Mouse (Mus musculus): ENCODE data around the gene Eya3. TPM values are rescaled to one million over a fixed set of nuclear protein-coding genes. Genes with fewer than 3 reads are reported as not detected.

Gene Eya3
- polyA plus RNA-seq, 1 experiment from 2014 or later: 24.7 TPM

GRCm38 (mm10) chr4:132647439-132647838 lies 8.7 kb downstream of the Eya3 start:
- no peak overlapping the region for H3K9ac ChIP-seq
- 74% methylated on average over 7 of the region's 7 CpGs for WGBS
- H3K36me3 ChIP-seq: no peaks in the 10 kb centered on the region
- no peaks in the 10 kb centered on the region for H3K27me3 ChIP-seq
- no peaks in the 10 kb centered on the region; the same call in 1 of the 2 replicates for H3K4me1 ChIP-seq
- H3K4me3 ChIP-seq (replicated peaks): no peak overlapping the region
- H3K9me3 ChIP-seq (replicated peaks): no peaks in the 10 kb centered on the region
- H3K27ac ChIP-seq (replicated peaks): no peak overlapping the region
- ATAC-seq (ENCODE audit: insufficient number of reproducible peaks, low FRiP score, low TSS enrichment, low read depth): no peak
- no peak overlapping the region for H3K4me2 ChIP-seq (replicated peaks)

- no peak for ATAC-seq (ENCODE audit: insufficient number of reproducible peaks, low FRiP score, low TSS enrichment, low read depth)
These were observed 10.6 kb downstream of the Eya3 start for GRCm38 (mm10) chr4:132649271-132649999.

GRCm38 (mm10) chr4:132652842-132653241 lies 14.1 kb downstream of the Eya3 start:
- ATAC-seq (ENCODE audit: insufficient number of reproducible peaks, low FRiP score, low TSS enrichment, low read depth): 0 out of 2 replicates have a peak, but pooled peaks have one; percentile 43
- H3K9ac ChIP-seq: no peak overlapping the region
- H3K27ac ChIP-seq (replicated peaks): no peak overlapping the region
- H3K36me3 ChIP-seq: no peaks in the 10 kb centered on the region
- WGBS: 18% methylated on average over 4 of the region's 4 CpGs
- H3K9me3 ChIP-seq (replicated peaks): no peaks in the 10 kb centered on the region
- no peak overlapping the region for H3K4me3 ChIP-seq (replicated peaks)
- H3K27me3 ChIP-seq: no peaks in the 10 kb centered on the region
- H3K4me2 ChIP-seq (replicated peaks): no peak overlapping the region
- peaks cover 4% of the 10 kb centered on the region; the same call in 1 of the 2 replicates for H3K4me1 ChIP-seq

More at GRCm38 (mm10) chr4:132649271-132649999, 10.6 kb downstream of the Eya3 start:
- no peaks in the 10 kb centered on the region for H3K27me3 ChIP-seq
- H3K4me2 ChIP-seq (replicated peaks): no peak overlapping the region
- no peaks in the 10 kb centered on the region for H3K9me3 ChIP-seq (replicated peaks)
- WGBS: 69% methylated on average over 6 of the region's 6 CpGs
- H3K27ac ChIP-seq (replicated peaks): no peak overlapping the region
- H3K9ac ChIP-seq: no peak overlapping the region
- no peaks in the 10 kb centered on the region for H3K36me3 ChIP-seq
- no peak overlapping the region for H3K4me3 ChIP-seq (replicated peaks)
- peaks cover 4% of the 10 kb centered on the region; the same call in 1 of the 2 replicates for H3K4me1 ChIP-seq

- Histone ChIP-seq H3K27me3 (no peaks in the 10 kb centered on the region), H3K9ac (no peak overlapping the region), H3K4me1 (peaks cover 4% of the 10 kb centered on the region; the same call in 1 of the 2 replicates), H3K9me3 (replicated peaks) (no peaks in the 10 kb centered on the region), H3K36me3 (peaks cover 8% of the 10 kb centered on the region; the same call in 1 of the 2 replicates), H3K27ac (replicated peaks) (no peak overlapping the region), H3K4me3 (replicated peaks) (no peak overlapping the region), H3K4me2 (replicated peaks) (no peak overlapping the region)
- no peak for ATAC-seq (ENCODE audit: insufficient number of reproducible peaks, low FRiP score, low TSS enrichment, low read depth)
- 66% methylated on average over 3 of the region's 3 CpGs for WGBS
These were observed 15.0 kb downstream of the Eya3 start for GRCm38 (mm10) chr4:132653799-132654198.

- no peak for ATAC-seq (ENCODE audit: insufficient number of reproducible peaks, low FRiP score, low TSS enrichment, low read depth)
- Histone ChIP-seq H3K4me3 (replicated peaks) (no peak overlapping the region), H3K9me3 (replicated peaks) (no peaks in the 10 kb centered on the region), H3K27me3 (no peaks in the 10 kb centered on the region), H3K4me1 (peaks cover 4% of the 10 kb centered on the region; the same call in 1 of the 2 replicates), H3K9ac (no peak overlapping the region), H3K4me2 (replicated peaks) (no peak overlapping the region), H3K27ac (replicated peaks) (no peak overlapping the region), H3K36me3 (peaks cover 8% of the 10 kb centered on the region; the same call in 1 of the 2 replicates)
- WGBS: 64% methylated on average over 5 of the region's 5 CpGs
These were observed 16.5 kb downstream of the Eya3 start for GRCm38 (mm10) chr4:132655290-132655689.

GRCm38 (mm10) chr4:132659106-132659505 lies 20.3 kb downstream of the Eya3 start:
- no peaks in the 10 kb centered on the region for H3K4me1 ChIP-seq
- H3K36me3 ChIP-seq: peaks cover 13% of the 10 kb centered on the region
- 56% methylated on average over 7 of the region's 7 CpGs for WGBS
- ATAC-seq (ENCODE audit: insufficient number of reproducible peaks, low FRiP score, low TSS enrichment, low read depth): no peak
- H3K9me3 ChIP-seq (replicated peaks): no peaks in the 10 kb centered on the region
- no peak overlapping the region for H3K9ac ChIP-seq
- no peak overlapping the region for H3K27ac ChIP-seq (replicated peaks)
- H3K4me3 ChIP-seq (replicated peaks): no peak overlapping the region
- H3K27me3 ChIP-seq: no peaks in the 10 kb centered on the region
- H3K4me2 ChIP-seq (replicated peaks): no peak overlapping the region

GRCm38 (mm10) chr4:132672697-132673096 lies 33.9 kb downstream of the Eya3 start:
- no peaks in the 10 kb centered on the region for H3K9me3 ChIP-seq (replicated peaks)
- no peak overlapping the region for H3K4me2 ChIP-seq (replicated peaks)
- H3K4me3 ChIP-seq (replicated peaks): no peak overlapping the region
- H3K9ac ChIP-seq: no peak overlapping the region
- H3K36me3 ChIP-seq: peaks cover 59% of the 10 kb centered on the region
- H3K27ac ChIP-seq (replicated peaks): no peak overlapping the region
- 89% methylated on average over 5 of the region's 5 CpGs for WGBS
- H3K27me3 ChIP-seq: no peaks in the 10 kb centered on the region
- no peaks in the 10 kb centered on the region for H3K4me1 ChIP-seq
- ATAC-seq (ENCODE audit: insufficient number of reproducible peaks, low FRiP score, low TSS enrichment, low read depth): no peak

- 88% methylated on average over 7 of the region's 7 CpGs for WGBS
- no peaks in the 10 kb centered on the region for H3K4me1 ChIP-seq
These were observed 38.2 kb downstream of the Eya3 start for GRCm38 (mm10) chr4:132676771-132677539.

GRCm38 (mm10) chr4:132689634-132690033 lies 50.8 kb downstream of the Eya3 start:
- H3K9ac ChIP-seq: no peak overlapping the region
- H3K4me3 ChIP-seq (replicated peaks): no peak overlapping the region
- no peaks in the 10 kb centered on the region for H3K9me3 ChIP-seq (replicated peaks)
- no peak overlapping the region for H3K4me2 ChIP-seq (replicated peaks)
- H3K4me1 ChIP-seq: no peaks in the 10 kb centered on the region
- 69% methylated on average over 2 of the region's 2 CpGs for WGBS
- no peak for ATAC-seq (ENCODE audit: insufficient number of reproducible peaks, low FRiP score, low TSS enrichment, low read depth)
- no peak overlapping the region for H3K27ac ChIP-seq (replicated peaks)
- H3K36me3 ChIP-seq: peaks cover 38% of the 10 kb centered on the region
- H3K27me3 ChIP-seq: no peaks in the 10 kb centered on the region

More at GRCm38 (mm10) chr4:132676771-132677539, 38.2 kb downstream of the Eya3 start:
- Histone ChIP-seq H3K27me3 (no peaks in the 10 kb centered on the region), H3K9me3 (replicated peaks) (no peaks in the 10 kb centered on the region), H3K9ac (no peak overlapping the region), H3K36me3 (peaks cover 43% of the 10 kb centered on the region), H3K4me3 (replicated peaks) (no peak overlapping the region), H3K27ac (replicated peaks) (no peak overlapping the region), H3K4me2 (replicated peaks) (no peak overlapping the region)
- no peak for ATAC-seq (ENCODE audit: insufficient number of reproducible peaks, low FRiP score, low TSS enrichment, low read depth)

GRCm38 (mm10) chr4:132693366-132693765 lies 54.6 kb downstream of the Eya3 start:
- Histone ChIP-seq H3K27me3 (no peaks in the 10 kb centered on the region), H3K9me3 (replicated peaks) (no peaks in the 10 kb centered on the region), H3K4me2 (replicated peaks) (no peak overlapping the region), H3K4me3 (replicated peaks) (no peak overlapping the region), H3K27ac (replicated peaks) (no peak overlapping the region), H3K36me3 (peaks cover 50% of the 10 kb centered on the region), H3K4me1 (no peaks in the 10 kb centered on the region), H3K9ac (no peak overlapping the region)
- no peak for ATAC-seq (ENCODE audit: insufficient number of reproducible peaks, low FRiP score, low TSS enrichment, low read depth)
- WGBS: 88% methylated on average over 3 of the region's 3 CpGs

GRCm38 (mm10) chr4:132702076-132702475 lies 63.3 kb downstream of the Eya3 start:
- 98% methylated on average over 5 of the region's 5 CpGs for WGBS

More at GRCm38 (mm10) chr4:132702076-132702475, 63.3 kb downstream of the Eya3 start:
- H3K27ac ChIP-seq (replicated peaks): no peak overlapping the region
- H3K36me3 ChIP-seq: peaks cover 71% of the 10 kb centered on the region
- ATAC-seq (ENCODE audit: insufficient number of reproducible peaks, low FRiP score, low TSS enrichment, low read depth): no peak
- no peaks in the 10 kb centered on the region for H3K27me3 ChIP-seq
- H3K4me1 ChIP-seq: no peaks in the 10 kb centered on the region
- H3K4me3 ChIP-seq (replicated peaks): no peak overlapping the region
- H3K9ac ChIP-seq: no peak overlapping the region
- H3K4me2 ChIP-seq (replicated peaks): no peak overlapping the region
- no peaks in the 10 kb centered on the region for H3K9me3 ChIP-seq (replicated peaks)
